8 mouse cellular contexts compared by ENCODE assay signal in genomic region chr12:80998528-80999221, GRCm38 (mm10). TPM values are rescaled to one million over a fixed set of nuclear protein-coding genes. Genes with fewer than 3 reads are reported as not detected.
DNase-seq lines count a peak whose midpoint lies in the region; ATAC-seq lines count a peak whose summit lies in the region.

No protein-coding gene starts in this region.

- ATAC-seq in heart, embryonic 15.5 days (replicated peaks; ENCODE audit: insufficient number of reproducible peaks, insufficient read depth, low FRiP score, low read depth), result no peak
- no peak for ATAC-seq in intestine, embryonic 15.5 days
- ATAC-seq in neural tube, embryonic 13.5 days (ENCODE audit: low read depth), result peak; percentile 83
- no peak for ATAC-seq in inflammation-experienced regulatory T-cells, adult 6 months

- no peaks in the 10 kb centered on the region for H3K36me3 ChIP-seq in heart, embryonic 15.5 days
- no peaks in the 10 kb centered on the region for H3K36me3 ChIP-seq in intestine, embryonic 15.5 days
- H3K36me3 ChIP-seq in neural tube, embryonic 13.5 days, result no peaks in the 10 kb centered on the region

- H3K4me1 ChIP-seq in heart, embryonic 15.5 days (replicated peaks), result peaks cover 4% of the 10 kb centered on the region; the same call in 1 of the 2 replicates
- H3K4me1 ChIP-seq in intestine, embryonic 15.5 days (replicated peaks), result 0 out of 2 replicates have a peak, but pooled peaks cover 5% of the 10 kb centered on the region
- peaks cover 18% of the 10 kb centered on the region for H3K4me1 ChIP-seq in neural tube, embryonic 13.5 days (replicated peaks)

- WGBS in heart, embryonic 15.5 days, result 6% methylated on average over 33 of the region's 33 CpGs
- WGBS in intestine, embryonic 15.5 days, result 15% methylated on average over 33 of the region's 33 CpGs
- under 1% methylated on average over 33 of the region's 33 CpGs for WGBS in neural tube, embryonic 13.5 days

- peak overlapping the region; percentile 41 for H3K4me2 ChIP-seq in heart, embryonic 15.5 days
- peak overlapping the region; percentile 43 for H3K4me2 ChIP-seq in intestine, embryonic 15.5 days (replicated peaks)
- peak overlapping the region; percentile 46 for H3K4me2 ChIP-seq in neural tube, embryonic 13.5 days

- H3K4me3 ChIP-seq in heart, embryonic 15.5 days, result peak overlapping the region; percentile 18
- peak overlapping the region; percentile 9; the same call in 1 of the 2 replicates for H3K4me3 ChIP-seq in intestine, embryonic 15.5 days (replicated peaks)
- peak overlapping the region; percentile 25 for H3K4me3 ChIP-seq in neural tube, embryonic 13.5 days

- DNase-seq in heart, adult 18-20 months, result no peak
- DNase-seq in embryo, embryonic 10.5 days (ENCODE audit: low spot score), result peak; percentile 74
- DNase-seq in cerebellum, adult 11-12 months, result no peak
- no peak for DNase-seq in layer of hippocampus, adult 18-20 months (ENCODE audit: low spot score in 2 of 2)

- no peak overlapping the region for H3K27ac ChIP-seq in heart, embryonic 15.5 days
- no peak overlapping the region for H3K27ac ChIP-seq in intestine, embryonic 15.5 days
- no peak overlapping the region for H3K27ac ChIP-seq in neural tube, embryonic 13.5 days (replicated peaks)

- no peaks in the 10 kb centered on the region for H3K9me3 ChIP-seq in heart, embryonic 15.5 days (replicated peaks)
- no peaks in the 10 kb centered on the region for H3K9me3 ChIP-seq in intestine, embryonic 15.5 days
- H3K9me3 ChIP-seq in neural tube, embryonic 13.5 days, result peaks cover 6% of the 10 kb centered on the region; the same call in 1 of the 2 replicates

- H3K27me3 ChIP-seq in heart, embryonic 15.5 days, result peaks cover 32% of the 10 kb centered on the region
- H3K27me3 ChIP-seq in intestine, embryonic 15.5 days (replicated peaks), result peaks cover 8% of the 10 kb centered on the region
- H3K27me3 ChIP-seq in neural tube, embryonic 13.5 days, result peaks cover 5% of the 10 kb centered on the region

- H3K9ac ChIP-seq in heart, embryonic 15.5 days, result no peak overlapping the region
- no peak overlapping the region for H3K9ac ChIP-seq in intestine, embryonic 15.5 days
- peak overlapping the region; percentile 58 for H3K9ac ChIP-seq in neural tube, embryonic 13.5 days

RNA-seq across cellular contexts. Expression of gene Smoc1, which starts 27.9 kb away (rescaled TPM):
- polyA plus RNA-seq in heart, embryonic 15.5 days (2015; fragmentation: Nextera tagmentation; extraction: Ambion mirVana), result 7.0 and 9.1 TPM in 2 replicates
- total RNA-seq in heart, adult 18-20 months (2021), result 1 to 10 TPM; 5.4 to 8.4 TPM
- 8.1 and 9.6 TPM in 2 replicates for polyA plus RNA-seq in intestine, embryonic 15.5 days (2015; fragmentation: Nextera tagmentation; extraction: Ambion mirVana)
- polyA plus RNA-seq in neural tube, embryonic 13.5 days (2015; fragmentation: Nextera tagmentation; extraction: Ambion mirVana), result 9.2 and 10.5 TPM in 2 replicates
- polyA plus RNA-seq in inflammation-experienced regulatory T-cells, adult 6 months (2017; shearing (Covaris generic)), result under 1 TPM in 1 of 3 experiments, not detected in 2; 0.32 TPM
- 10 to 100 TPM in 1 of 2 experiments, 1 to 10 TPM in 1; 9.6 to 11.4 TPM for total RNA-seq in layer of hippocampus, adult 18-20 months (2021)

RNA-seq across cellular contexts. Expression of gene Slc10a1, which starts 30.2 kb away (rescaled TPM):
- 0.64 and 0.67 TPM in 2 replicates for polyA plus RNA-seq in heart, embryonic 15.5 days (2015; fragmentation: Nextera tagmentation; extraction: Ambion mirVana)
- not detected for total RNA-seq in heart, adult 18-20 months (2021)
- polyA plus RNA-seq in intestine, embryonic 15.5 days (2015; fragmentation: Nextera tagmentation; extraction: Ambion mirVana), result 0.36 and 0.47 TPM in 2 replicates
- 0.18 and 0.96 TPM in 2 replicates for polyA plus RNA-seq in neural tube, embryonic 13.5 days (2015; fragmentation: Nextera tagmentation; extraction: Ambion mirVana)
- 1 to 10 TPM; 1.3 to 2.6 (median 1.9) TPM for polyA plus RNA-seq in inflammation-experienced regulatory T-cells, adult 6 months (2017; shearing (Covaris generic))
- not detected for total RNA-seq in layer of hippocampus, adult 18-20 months (2021)

RNA-seq across cellular contexts. Expression of gene Srsf5, which starts 53.4 kb away (rescaled TPM):
- polyA plus RNA-seq in heart, embryonic 15.5 days (2015; fragmentation: Nextera tagmentation; extraction: Ambion mirVana), result 332 and 350 TPM in 2 replicates
- 100 to 1,000 TPM in 1 of 2 experiments, 10 to 100 TPM in 1; 89.4 to 117 TPM for total RNA-seq in heart, adult 18-20 months (2021)
- 515 and 607 TPM in 2 replicates for polyA plus RNA-seq in intestine, embryonic 15.5 days (2015; fragmentation: Nextera tagmentation; extraction: Ambion mirVana)
- polyA plus RNA-seq in neural tube, embryonic 13.5 days (2015; fragmentation: Nextera tagmentation; extraction: Ambion mirVana), result 427 and 477 TPM in 2 replicates
- polyA plus RNA-seq in inflammation-experienced regulatory T-cells, adult 6 months (2017; shearing (Covaris generic)), result 100 to 1,000 TPM; 316 to 665 (median 602) TPM
- total RNA-seq in layer of hippocampus, adult 18-20 months (2021), result 100 to 1,000 TPM; 278 to 306 TPM
